Mouse (Mus musculus) embryonic facial prominence, embryonic 11.5 days (tissue): ENCODE data around the gene Dhx9. TPM values are rescaled to one million over a fixed set of nuclear protein-coding genes. Genes with fewer than 3 reads are reported as not detected.
"Not testable (repeated sequence)": the region's sequence is repeated elsewhere in the genome, so short reads cannot be mapped to it uniquely, and the experiment has no call there.

Experiments used
- ATAC-seq: fragments of 200-750 bp; cut with Nextera tagmentation; replicated peaks from 2 replicates; pipeline ENCODE4 v1.8.0; 2017; ENCODE audit warnings: low read depth; ENCODE audit not compliant: insufficient number of reproducible peaks, low FRiP score, low TSS enrichment
- DNase-seq: peaks from one replicate; pipeline ENCODE4 v3.0.0-alpha.2; 2015; ENCODE audit warnings: low spot score
- H3K27ac ChIP-seq: fragments of 300-500 bp; sonication (generic); replicated peaks from 2 replicates; pipeline ENCODE4 v1.5.1; 2014; ENCODE audit warnings: mild to moderate bottlenecking, low read depth, low read length, control low read depth
- H3K27me3 ChIP-seq: fragments of 300-500 bp; sonication (generic); 2 replicates; pipeline ENCODE4 v1.6.1; 2014; ENCODE audit warnings: mild to moderate bottlenecking, low read length, moderate library complexity, mixed read lengths; ENCODE audit not compliant: control insufficient read depth, insufficient read depth
- H3K36me3 ChIP-seq: fragments of 300-500 bp; sonication (generic); replicated peaks from 2 replicates; pipeline ENCODE4 v1.6.1; 2014; ENCODE audit warnings: low read depth, mild to moderate bottlenecking, low read length, moderate library complexity, mixed read lengths; ENCODE audit not compliant: control insufficient read depth, insufficient read depth
- H3K4me1 ChIP-seq: fragments of 300-500 bp; sonication (generic); 2 replicates; pipeline ENCODE4 v1.6.1; 2014; ENCODE audit warnings: low read length, mixed read lengths; ENCODE audit not compliant: control insufficient read depth, insufficient read depth
- H3K4me2 ChIP-seq: fragments of 300-500 bp; sonication (generic); 2 replicates; pipeline ENCODE4 v1.6.1; 2014; ENCODE audit warnings: low read depth, mild to moderate bottlenecking, control low read depth, low read length, moderate library complexity
- H3K4me3 ChIP-seq: fragments of 300-500 bp; sonication (generic); 2 replicates; pipeline ENCODE4 v1.5.1; 2014; ENCODE audit warnings: low read depth, low read length, control low read depth
- H3K9ac ChIP-seq: fragments of 300-500 bp; sonication (generic); replicated peaks from 2 replicates; pipeline ENCODE4 v1.6.1; 2014; ENCODE audit warnings: mild to moderate bottlenecking, control low read depth, low read length
- H3K9me3 ChIP-seq: fragments of 300-500 bp; sonication (generic); replicated peaks from 2 replicates; pipeline ENCODE4 v1.6.1; 2016; ENCODE audit warnings: mild to moderate bottlenecking, low read length, inconsistent platforms, mixed read lengths; ENCODE audit not compliant: control insufficient read depth
- WGBS: fragments of 180-500 bp; shearing (Covaris S2); extraction: QIAGEN DNeasy Blood & Tissue Kit; methylation state at CpG from one replicate; pipeline ENCODE4 v1.1.7; 2014; 5-methylcytosine and 5-hydroxymethylcytosine counted together
- polyA plus RNA-seq: library from polyadenylated mRNA; unstranded; fragments of >200 nt; fragmentation: Nextera tagmentation; extraction: Ambion mirVana; gene quantifications from 2 replicates; pipeline ENCODE4 v1.2.1, GENCODE M21; 2014

Dhx9 gene
- polyA plus RNA-seq, 1 experiment from 2014 or later, result 26.6 TPM

- Histone ChIP-seq H3K27me3 (no peaks in the 10 kb centered on the region), H3K9me3 (no peaks in the 10 kb centered on the region), H3K36me3 (no peaks in the 10 kb centered on the region), H3K9ac (no peak overlapping the region), H3K4me1 (no peaks in the 10 kb centered on the region), H3K4me3 (no peak overlapping the region), H3K27ac (no peak overlapping the region), H3K4me2 (no peak overlapping the region)
- ATAC-seq (no peak), DNase-seq (no peak)
- WGBS, result 83% methylated on average over 10 of the region's 10 CpGs
Observed at GRCm38 (mm10) chr1:153431701-153432100, 55.8 kb downstream of the Dhx9 start.

DNA sequence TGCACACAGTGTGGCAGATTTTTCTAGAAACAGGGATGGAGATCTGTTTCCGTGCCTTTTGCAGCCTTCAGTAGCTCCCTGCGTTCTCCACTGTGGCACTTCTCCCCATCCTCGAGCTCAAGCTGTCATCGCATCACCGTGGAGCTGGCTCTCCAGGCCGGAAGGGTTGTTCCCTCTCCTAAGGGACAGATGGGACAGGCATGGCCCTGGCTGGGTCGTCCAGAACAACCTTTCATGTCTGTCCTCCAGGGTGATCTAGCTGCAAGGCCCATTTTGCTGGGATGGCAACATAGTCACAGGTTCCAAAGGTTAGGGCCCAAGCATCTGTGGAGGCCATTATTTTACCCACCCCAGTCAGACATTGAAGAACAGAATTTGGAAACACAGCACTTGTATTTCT, 56.3 kb downstream of the Dhx9 start:
- no peaks in the 10 kb centered on the region for H3K36me3 ChIP-seq
- WGBS, result 72% methylated on average over 7 of the region's 7 CpGs
- no peaks in the 10 kb centered on the region for H3K9me3 ChIP-seq
- no peaks in the 10 kb centered on the region for H3K27me3 ChIP-seq
- H3K4me1 ChIP-seq, result no peaks in the 10 kb centered on the region
- DNase-seq (no peak), ATAC-seq (no peak)
- H3K9ac ChIP-seq, result no peak overlapping the region
- no peak overlapping the region for H3K27ac ChIP-seq
- no peak overlapping the region for H3K4me3 ChIP-seq
- no peak overlapping the region for H3K4me2 ChIP-seq

DNA sequence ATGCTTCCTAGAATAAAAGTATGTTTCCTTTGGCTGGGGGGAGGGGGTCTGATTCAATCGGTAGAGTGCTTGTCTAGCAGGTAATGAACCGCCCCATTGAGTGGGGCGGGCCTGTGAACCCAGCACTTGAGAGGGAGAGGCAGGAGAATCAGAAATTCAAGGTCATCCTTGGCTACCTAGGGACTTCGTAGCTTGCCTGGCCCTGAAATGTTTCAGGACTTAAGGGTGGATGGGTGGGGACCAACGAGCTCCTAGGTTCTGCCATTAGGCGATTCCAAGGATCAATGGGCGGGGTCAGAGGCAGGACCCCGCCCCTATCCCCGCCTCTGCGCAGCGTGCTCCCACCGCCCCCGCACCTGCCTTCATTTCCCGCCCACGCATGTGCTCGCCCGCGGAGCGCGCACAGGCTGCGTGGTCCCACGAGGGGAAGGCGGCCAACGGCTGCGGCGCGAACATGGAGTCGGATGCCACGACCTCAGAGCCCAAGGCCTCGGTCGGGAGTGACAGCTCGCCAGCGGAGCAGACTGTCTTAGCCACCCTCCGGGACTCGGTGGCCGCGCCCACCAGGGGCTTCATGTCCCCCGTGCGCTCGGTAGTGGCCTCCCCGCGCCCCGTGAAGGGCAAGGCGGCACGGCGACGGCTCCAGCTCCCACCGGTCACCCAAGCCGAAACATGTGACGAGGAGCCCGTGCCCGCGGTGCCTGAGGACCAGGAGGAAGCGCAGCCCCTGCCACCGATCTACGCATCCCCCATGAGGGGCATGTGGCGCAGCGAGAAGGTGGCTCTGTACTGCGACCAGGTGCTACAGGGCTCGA, 62.5 kb downstream of the Dhx9 start, which contains the start of gene Shcbp1l:
Shcbp1l (plus strand) TSS at position 393 of the 815 bp plus-strand sequence.
- Histone ChIP-seq H3K36me3 (no peaks in the 10 kb centered on the region), H3K9me3 (no peaks in the 10 kb centered on the region), H3K27ac (no peak within 1 kb of the TSS), H3K4me2 (peak within 1 kb of the TSS; percentile 91), H3K27me3 (no peaks in the 10 kb centered on the region; the same call in 1 of the 2 replicates), H3K9ac (peak within 1 kb of the TSS; percentile 35), H3K4me3 (peak within 1 kb of the TSS; percentile 41), H3K4me1 (no peaks in the 10 kb centered on the region)
- DNase-seq, result peak; percentile 78
- ATAC-seq, result peak; percentile 87
- WGBS, result 3% methylated on average over 47 of the region's 60 CpGs

DNA sequence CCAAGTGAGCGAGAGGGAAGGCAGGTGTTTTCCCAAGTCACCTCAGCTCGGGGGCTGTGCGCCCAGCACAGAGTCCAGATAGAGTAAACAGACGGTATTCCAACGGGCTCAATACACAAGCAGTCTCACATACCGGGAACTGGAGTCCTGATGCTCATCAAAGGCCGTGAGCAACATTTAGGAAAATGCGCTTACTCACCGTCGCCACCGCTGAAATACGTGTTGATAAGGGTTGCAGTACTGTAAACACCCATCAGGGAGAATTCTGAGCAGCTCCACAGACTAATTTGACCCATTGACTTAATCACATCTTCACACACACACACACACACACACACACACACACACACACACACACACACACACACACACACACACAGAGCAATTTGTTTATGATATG, 63.2 kb downstream of the Dhx9 start:
- no peaks in the 10 kb centered on the region for H3K4me1 ChIP-seq
- no peak overlapping the region for H3K27ac ChIP-seq
- ATAC-seq (no peak), DNase-seq (peak; percentile 15)
- H3K36me3 ChIP-seq, result no peaks in the 10 kb centered on the region
- H3K4me2 ChIP-seq, result peak overlapping the region; percentile 91
- H3K9me3 ChIP-seq, result no peaks in the 10 kb centered on the region
- peak overlapping the region; percentile 41; the same call in 1 of the 2 replicates for H3K4me3 ChIP-seq
- H3K27me3 ChIP-seq, result no peaks in the 10 kb centered on the region; the same call in 1 of the 2 replicates
- H3K9ac ChIP-seq, result no peak overlapping the region
- 34% methylated on average over 12 of the region's 12 CpGs for WGBS

GRCm38 (mm10) chr1:153417805-153418204, 69.7 kb downstream of the Dhx9 start:
- not testable (repeated sequence) for H3K27me3 ChIP-seq, DNase-seq, H3K4me1 ChIP-seq, H3K27ac ChIP-seq, H3K36me3 ChIP-seq, H3K4me3 ChIP-seq, H3K4me2 ChIP-seq, ATAC-seq, H3K9ac ChIP-seq, H3K9me3 ChIP-seq
- 67% methylated on average over 4 of the region's 4 CpGs for WGBS

- H3K9ac ChIP-seq, H3K27ac ChIP-seq, H3K36me3 ChIP-seq, ATAC-seq, DNase-seq, H3K4me1 ChIP-seq, H3K27me3 ChIP-seq, H3K4me3 ChIP-seq, H3K4me2 ChIP-seq, H3K9me3 ChIP-seq: not testable (repeated sequence)
- 82% methylated on average over 3 of the region's 3 CpGs for WGBS
Observed at GRCm38 (mm10) chr1:153416271-153416832, 71.1 kb downstream of the Dhx9 start.

DNA sequence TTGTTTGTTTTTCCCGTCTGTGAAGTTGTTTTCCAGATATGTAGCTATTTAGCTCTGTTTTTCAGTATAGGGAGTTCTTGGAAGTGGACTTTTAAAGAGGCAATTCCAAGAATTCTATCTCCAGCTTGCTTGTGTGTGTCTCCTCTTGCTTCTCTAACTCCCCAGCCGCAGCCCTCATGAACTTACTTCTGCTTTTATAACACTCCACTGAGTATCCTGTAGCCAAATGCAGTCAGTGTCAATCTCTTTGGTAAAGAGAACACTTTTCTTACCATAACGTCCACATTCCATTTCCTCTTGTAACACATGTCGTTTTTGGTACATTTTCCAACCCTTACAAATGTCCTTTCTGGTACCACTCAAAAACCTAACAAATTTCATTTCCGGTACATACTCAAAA, 71.7 kb downstream of the Dhx9 start:
- 84% methylated on average over 2 of the region's 5 CpGs for WGBS
- H3K27me3 ChIP-seq, H3K9ac ChIP-seq, ATAC-seq, H3K4me2 ChIP-seq, DNase-seq, H3K4me1 ChIP-seq, H3K9me3 ChIP-seq, H3K4me3 ChIP-seq, H3K36me3 ChIP-seq, H3K27ac ChIP-seq: not testable (repeated sequence)

DNA sequence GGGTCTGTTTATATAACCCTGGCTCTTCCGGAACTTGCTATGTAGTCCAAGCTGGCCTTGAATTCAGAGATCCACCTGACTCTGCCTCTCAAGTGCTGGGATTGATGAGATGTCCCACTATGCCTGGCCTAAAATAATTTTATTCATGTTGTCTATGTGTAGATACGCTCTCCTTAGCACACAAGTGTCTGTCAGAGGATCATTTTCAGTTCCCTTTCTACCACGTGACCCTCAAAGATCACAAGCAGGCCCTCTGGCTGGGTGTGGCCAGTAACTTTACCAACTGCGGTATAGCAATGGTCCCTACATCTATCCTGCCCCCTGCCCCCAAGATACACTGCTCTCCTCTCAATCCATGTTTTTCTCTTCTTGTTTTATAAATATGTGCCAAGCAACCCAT, 72.5 kb downstream of the Dhx9 start:
- Histone ChIP-seq H3K9me3 (no peaks in the 10 kb centered on the region), H3K9ac (no peak overlapping the region), H3K4me1 (no peaks in the 10 kb centered on the region), H3K27ac (no peak overlapping the region), H3K27me3 (no peaks in the 10 kb centered on the region), H3K36me3 (no peaks in the 10 kb centered on the region), H3K4me3 (no peak overlapping the region), H3K4me2 (no peak overlapping the region)
- DNase-seq (no peak), ATAC-seq (no peak)
- WGBS, result 89% methylated on average over 4 of the region's 4 CpGs
